Comparison of ENCODE assay signal across 18 mouse cellular contexts in the genomic region with DNA sequence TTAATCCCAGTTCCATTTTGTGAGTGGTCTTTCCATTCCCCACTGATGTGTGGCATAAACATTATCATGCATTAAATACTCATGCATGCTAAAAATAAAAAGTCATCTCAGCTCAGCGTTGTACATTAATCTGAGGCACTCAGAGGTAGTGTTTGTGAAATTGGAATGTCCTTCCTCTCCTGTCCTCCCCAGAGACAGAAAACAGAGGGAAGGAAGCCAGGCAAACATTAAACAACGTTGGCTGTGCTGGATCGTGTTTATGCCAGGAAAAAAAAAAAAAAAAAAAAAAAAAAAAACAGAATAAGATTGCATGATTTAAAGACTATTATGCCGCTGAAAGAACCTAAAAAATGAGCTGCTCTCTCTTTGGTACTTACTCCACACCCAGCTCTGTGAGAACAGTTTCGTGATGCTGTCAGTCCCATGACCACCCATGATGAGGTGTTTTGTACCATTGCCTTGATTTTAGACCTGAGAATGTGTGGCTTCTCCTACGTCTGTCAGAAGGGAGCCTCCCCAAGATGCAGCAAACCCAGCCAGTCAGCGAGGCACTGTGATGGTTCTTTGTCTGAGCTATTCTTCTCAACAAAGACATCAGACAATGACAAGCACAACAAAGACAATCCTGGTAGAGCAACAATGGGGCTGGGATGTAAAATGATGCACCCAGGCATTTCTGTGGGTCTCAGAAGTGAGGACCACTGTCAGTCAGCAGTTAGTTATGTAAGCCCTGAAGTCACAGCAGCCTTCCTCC.
A peak's percentile ranks its signal among the peaks of the same experiment; 100 is the strongest.
DNase-seq lines count a peak whose midpoint lies in the region; ATAC-seq and TF ChIP-seq lines count a peak whose summit lies in the region.
"Had no signal": no experiment of that assay in that cellular context is flagged by ENCODE, and none has a peak within 500 bp of the region (broad histone marks: within the 10 kb centered on the region; RNA-seq: fewer than 3 reads in every experiment).

No protein-coding gene starts in this region.

- ATAC-seq in hindbrain, embryonic 11.5 days (ENCODE audit: low FRiP score) = no peak
- no peak for ATAC-seq in hindbrain, postnatal 0 days
- ATAC-seq in midbrain, embryonic 11.5 days (ENCODE audit: low FRiP score) = peak; percentile 31; the same call in 1 of the 2 replicates
- ATAC-seq: intestine, embryonic 16.5 days had no signal

- no peak overlapping the region for H3K4me2 ChIP-seq in hindbrain, embryonic 11.5 days (replicated peaks; ENCODE audit: low read depth, low read length)
- no peak overlapping the region for H3K4me2 ChIP-seq in hindbrain, postnatal 0 days (ENCODE audit: low read depth, low read length)
- H3K4me2 ChIP-seq in midbrain, embryonic 11.5 days = no peak overlapping the region
- H3K4me2 ChIP-seq: heart, embryonic 12.5 days had no signal

- H3K4me3 ChIP-seq in hindbrain, embryonic 11.5 days (ENCODE audit: low read depth, low read length) = no peak overlapping the region
- no peak overlapping the region for H3K4me3 ChIP-seq in hindbrain, postnatal 0 days (ENCODE audit: low read length)
- no peak overlapping the region for H3K4me3 ChIP-seq in midbrain, embryonic 11.5 days (ENCODE audit: low read depth, low read length)
- no peak overlapping the region for H3K4me3 ChIP-seq in midbrain, embryonic 10.5 days
- H3K4me3 ChIP-seq: erythroblast, embryonic 14.5 days; heart, embryonic 12.5 days; layer of hippocampus, adult 2 months had no signal

- no peak for TF ChIP-seq CTCF in hindbrain, postnatal 0 days (IDR thresholded peaks at IDR 0.05; ENCODE audit: low read depth)

- no peak overlapping the region for H3K9ac ChIP-seq in hindbrain, embryonic 11.5 days (ENCODE audit: low read depth, low read length)
- no peak overlapping the region for H3K9ac ChIP-seq in hindbrain, postnatal 0 days (replicated peaks; ENCODE audit: low read length)
- H3K9ac ChIP-seq in midbrain, embryonic 11.5 days (ENCODE audit: low read length) = no peak overlapping the region
- H3K9ac ChIP-seq: heart, embryonic 12.5 days had no signal

- peak; percentile 30 for DNase-seq in embryo, embryonic 10.5 days (ENCODE audit: low spot score)
- DNase-seq in embryo, embryonic 11 days = no peak
- peak; percentile 20 for DNase-seq in hindbrain, embryonic 11.5 days (ENCODE audit: low spot score)
- no peak for DNase-seq in hindbrain, postnatal 0 days (ENCODE audit: low spot score)
- no peak for DNase-seq in midbrain, embryonic 11.5 days (ENCODE audit: low spot score, missing footprints)
- DNase-seq in midbrain, embryonic 10.5 days (ENCODE audit: low spot score) = no peak
- DNase-seq in layer of hippocampus, postnatal 36 days = no peak
- DNase-seq in ovary, postnatal 36 days (ENCODE audit: low spot score) = no peak
- DNase-seq: adrenal gland, postnatal 36 days; B cell, adult 2 months; cerebellum, adult 11 months; gastrocnemius, postnatal 10 days; liver; lung, postnatal 36 days had no signal

- H3K9me3 ChIP-seq in hindbrain, embryonic 11.5 days (ENCODE audit: control insufficient read depth, low read length) = no peaks in the 10 kb centered on the region
- no peaks in the 10 kb centered on the region for H3K9me3 ChIP-seq in hindbrain, postnatal 0 days (ENCODE audit: low read length)
- no peaks in the 10 kb centered on the region for H3K9me3 ChIP-seq in midbrain, embryonic 11.5 days (ENCODE audit: control insufficient read depth, low read length)
- no peaks in the 10 kb centered on the region for H3K9me3 ChIP-seq in midbrain, embryonic 10.5 days (replicated peaks)
- H3K9me3 ChIP-seq: heart, embryonic 12.5 days had no signal

- WGBS in hindbrain, embryonic 11.5 days = 41% methylated on average over 7 of the region's 7 CpGs
- whole genome bisulfite sequencing in hindbrain, postnatal 0 days = 25% methylated on average over 7 of the region's 7 CpGs
- WGBS in midbrain, embryonic 11.5 days = 42% methylated on average over 7 of the region's 7 CpGs
- 51% methylated on average over 7 of the region's 7 CpGs for WGBS in midbrain, embryonic 10.5 days

- no peaks in the 10 kb centered on the region for H3K36me3 ChIP-seq in hindbrain, embryonic 11.5 days (ENCODE audit: control insufficient read depth, insufficient read depth, low read length)
- H3K36me3 ChIP-seq in hindbrain, postnatal 0 days (ENCODE audit: insufficient read depth, low read length) = no peaks in the 10 kb centered on the region
- no peaks in the 10 kb centered on the region for H3K36me3 ChIP-seq in midbrain, embryonic 11.5 days (ENCODE audit: control insufficient read depth, insufficient read depth, low read length)
- H3K36me3 ChIP-seq in midbrain, embryonic 10.5 days = no peaks in the 10 kb centered on the region
- H3K36me3 ChIP-seq: heart, embryonic 12.5 days had no signal

- H3K27ac ChIP-seq in hindbrain, embryonic 11.5 days (ENCODE audit: low read depth, low read length) = no peak overlapping the region
- H3K27ac ChIP-seq in hindbrain, postnatal 0 days = no peak overlapping the region
- H3K27ac ChIP-seq in midbrain, embryonic 11.5 days (ENCODE audit: low read depth, low read length) = no peak overlapping the region
- no peak overlapping the region for H3K27ac ChIP-seq in midbrain, embryonic 10.5 days (replicated peaks)
- H3K27ac ChIP-seq: layer of hippocampus, adult 2 months had no signal

- H3K27me3 ChIP-seq in hindbrain, embryonic 11.5 days (ENCODE audit: control insufficient read depth, insufficient read depth, low read length) = no peaks in the 10 kb centered on the region
- no peaks in the 10 kb centered on the region for H3K27me3 ChIP-seq in hindbrain, postnatal 0 days (ENCODE audit: insufficient read depth, low read length)
- H3K27me3 ChIP-seq in midbrain, embryonic 11.5 days (ENCODE audit: control insufficient read depth, insufficient read depth, low read length) = no peaks in the 10 kb centered on the region
- no peaks in the 10 kb centered on the region for H3K27me3 ChIP-seq in midbrain, embryonic 10.5 days (ENCODE audit: low read depth, poor library complexity, severe bottlenecking)
- H3K27me3 ChIP-seq: heart, embryonic 12.5 days had no signal

- H3K4me1 ChIP-seq in hindbrain, embryonic 11.5 days (replicated peaks; ENCODE audit: control insufficient read depth, insufficient read depth, low read length) = no peaks in the 10 kb centered on the region
- no peaks in the 10 kb centered on the region for H3K4me1 ChIP-seq in hindbrain, postnatal 0 days (ENCODE audit: insufficient read depth, low read length)
- H3K4me1 ChIP-seq in midbrain, embryonic 11.5 days (ENCODE audit: control insufficient read depth, insufficient read depth, low read length) = peaks cover 4% of the 10 kb centered on the region; the same call in 1 of the 2 replicates
- peaks cover 6% of the 10 kb centered on the region for H3K4me1 ChIP-seq in midbrain, embryonic 10.5 days

Comparison
In these comparisons a context has a peak if more than half of its experiments do, and no peak if none do; other contexts are left out.
1. DNase-seq: peak in embryo, embryonic 10.5 days (single experiment) and hindbrain, embryonic 11.5 days (single experiment); none in embryo, embryonic 11 days (single experiment), hindbrain, postnatal 0 days (single experiment), midbrain, embryonic 11.5 days (single experiment), midbrain, embryonic 10.5 days (single experiment), layer of hippocampus, postnatal 36 days (0 of 2) and ovary, postnatal 36 days (single experiment).